Mouse (Mus musculus) c-Kit-positive CD71-positive TER-119-negative erythroid progenitor cells, embryonic 14.5 days (primary cell): ENCODE results near the gene Olfr1502.
"Not testable (repeated sequence)": the region's sequence is repeated elsewhere in the genome, so short reads cannot be mapped to it uniquely, and the experiment has no call there.

Experiments
- DNase-seq: peaks from one replicate; pipeline ENCODE4 v3.0.0-alpha.2; 2013; ENCODE audit warnings: low read depth

Olfr1502 gene

DNA sequence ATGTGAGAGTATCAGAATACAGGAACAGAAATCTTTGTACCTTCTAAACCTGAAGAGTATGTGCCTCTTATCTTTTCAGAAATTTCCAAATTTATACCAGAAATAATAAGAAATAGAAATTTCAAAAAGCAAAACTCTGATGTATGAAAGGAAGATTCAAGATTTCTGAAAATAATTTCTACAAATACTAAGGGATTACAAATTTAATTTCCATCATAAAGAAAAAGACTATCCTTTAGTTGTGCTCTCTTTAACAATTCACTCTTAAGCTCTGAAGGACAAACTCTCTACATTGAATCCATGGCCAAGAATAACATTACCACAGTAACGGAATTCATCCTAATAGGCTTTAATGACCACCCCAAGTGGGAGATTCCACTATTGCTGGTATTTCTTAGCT is at the start of gene Olfr1502:
TSS of gene Olfr1502 (plus strand) at position 301 of the 400 bp plus-strand sequence.
- no peak for DNase-seq

GRCm38 (mm10) chr19:13812823-13813222 is 48.8 kb upstream of the Olfr1502 start:
- DNase-seq = no peak

GRCm38 (mm10) chr19:13818827-13819226 is 42.8 kb upstream of the Olfr1502 start:
- DNase-seq = no peak

DNA sequence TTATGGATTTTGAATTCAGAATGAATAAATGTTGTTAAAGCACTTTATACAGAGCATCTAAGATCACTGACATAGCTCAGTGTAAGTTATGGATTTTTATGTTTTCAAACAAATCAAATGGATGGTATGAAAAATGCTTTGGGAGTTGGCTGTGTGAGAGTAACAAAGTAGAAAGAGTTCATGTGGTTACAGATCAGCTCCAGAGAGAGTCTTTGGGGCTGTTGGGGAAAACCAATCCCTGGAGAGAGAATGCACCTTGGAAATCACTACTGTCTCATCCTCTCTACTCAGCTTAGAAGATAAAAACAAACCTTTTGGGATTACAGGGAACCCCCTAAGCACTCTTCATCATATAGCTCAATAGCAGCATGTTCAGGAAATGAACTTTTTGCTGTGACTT is 42.2 kb upstream of the Olfr1502 start, which contains the start of gene Olfr1499:
TSS of gene Olfr1499 (minus strand) at position 101 of the 400 bp plus-strand sequence.
- DNase-seq = no peak

GRCm38 (mm10) chr19:13820847-13821246 is 40.7 kb upstream of the Olfr1502 start:
- DNase-seq = no peak

- no peak for DNase-seq
Observed at GRCm38 (mm10) chr19:13828447-13828846, 33.1 kb upstream of the Olfr1502 start.

DNA sequence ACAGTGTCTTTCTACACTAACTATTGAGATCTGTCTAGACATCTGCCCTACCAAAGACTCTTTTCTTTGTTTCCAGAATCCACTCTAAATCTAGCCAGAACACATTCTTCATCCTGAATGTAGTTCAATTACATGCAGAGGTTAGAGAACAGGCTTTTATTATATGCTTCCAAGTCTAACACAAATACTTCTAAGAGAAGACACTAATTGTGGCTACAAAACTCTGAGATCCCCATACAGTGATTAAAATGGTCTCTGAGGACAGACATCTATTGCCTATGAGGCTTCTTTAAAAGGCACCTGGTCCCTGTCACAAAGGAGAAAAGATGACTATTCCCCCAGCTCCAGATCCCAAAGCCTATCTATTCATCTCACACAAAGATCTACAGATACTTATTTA is 31.2 kb upstream of the Olfr1502 start, which contains the start of gene Olfr1500:
TSS of gene Olfr1500 (minus strand) at position 101 of the 400 bp plus-strand sequence.
- no peak for DNase-seq

GRCm38 (mm10) chr19:13850592-13850991 is 11.0 kb upstream of the Olfr1502 start, which contains the start of gene Olfr1501:
Olfr1501 (minus strand) TSS chr19:13850692.
- not testable (repeated sequence) for DNase-seq

DNA sequence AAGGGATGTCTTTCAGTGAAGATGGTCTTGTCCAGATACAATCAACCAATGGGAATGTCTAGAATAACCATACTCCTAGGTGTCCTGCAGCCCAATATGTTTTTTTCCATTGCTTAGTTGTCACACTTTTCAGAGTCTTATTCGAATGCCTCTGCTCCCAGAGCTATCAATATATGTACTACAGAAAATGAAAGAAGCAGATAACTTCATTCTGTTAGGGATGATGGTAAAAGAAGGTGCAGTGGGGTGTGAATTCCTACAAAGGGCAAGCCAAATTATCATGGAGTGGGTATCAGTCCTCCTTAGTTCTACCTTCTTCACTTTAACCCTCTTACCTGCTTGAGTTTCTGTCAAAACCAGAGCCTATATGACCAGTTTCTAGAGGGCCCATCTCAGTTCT is 36.2 kb downstream of the Olfr1502 start, which contains the start of gene Olfr1504:
TSS of gene Olfr1504 (minus strand) at position 101 of the 400 bp plus-strand sequence.
- no peak for DNase-seq
